Mouse (Mus musculus) ES-E14 (cell line): ENCODE data around the gene Mtr.

Experiments used
- CHD2 ChIP-seq: IDR thresholded peaks from 2 replicates; pipeline ENCODE4 v1.6.1; 2014; ENCODE audit warnings: mild to moderate bottlenecking, low read depth, low read length, inconsistent platforms
- MAFK ChIP-seq: IDR thresholded peaks from 2 replicates; pipeline ENCODE4 v1.6.1; 2014; ENCODE audit warnings: mild to moderate bottlenecking, low read depth, low read length, inconsistent platforms; ENCODE audit not compliant: insufficient read depth
- ZNF384 ChIP-seq: IDR thresholded peaks from 2 replicates; pipeline ENCODE4 v1.6.1; 2012; ENCODE audit warnings: low read depth, low read length, inconsistent platforms

DNA sequence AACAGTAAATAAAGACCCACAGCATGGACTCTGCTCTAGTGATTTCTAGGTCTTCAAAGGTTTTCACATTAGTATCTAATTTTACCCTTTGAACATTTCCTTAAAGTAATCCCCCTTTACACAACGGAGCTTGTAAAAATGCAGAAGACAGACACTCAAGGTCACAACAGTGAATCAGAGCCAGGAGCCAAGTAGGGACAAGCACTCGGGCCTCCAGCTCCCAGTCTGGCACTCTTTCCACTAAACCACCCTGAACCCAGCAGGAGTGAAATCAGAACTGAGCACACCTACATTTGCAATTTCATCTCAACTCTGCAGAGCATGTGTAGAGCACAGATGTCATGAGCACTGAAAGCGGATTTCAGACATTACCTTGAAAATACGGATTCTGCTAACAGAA lies 61.1 kb downstream of the Mtr start:
- no peak for TF ChIP-seq MAFK
- TF ChIP-seq CHD2: no peak
- TF ChIP-seq ZNF384: no peak
